Mouse (Mus musculus): Measurements from ENCODE around the gene Myf6. TPM values are rescaled to one million over a fixed set of nuclear protein-coding genes. Genes with fewer than 3 reads are reported as not detected.

The Myf6 gene
- 5.9 and 28.8 TPM in 2 replicates for polyA plus RNA-seq (2015; fragmentation: Nextera tagmentation; extraction: Ambion mirVana)

- Histone ChIP-seq H3K27me3 (no peaks in the 10 kb centered on the region), H3K4me3 (peak within 1 kb of the TSS; percentile 22), H3K36me3 (no peaks in the 10 kb centered on the region), H3K9ac (no peak within 1 kb of the TSS), H3K4me1 (peaks cover 9% of the 10 kb centered on the region), H3K27ac (no peak within 1 kb of the TSS), H3K9me3 (no peaks in the 10 kb centered on the region), H3K4me2 (peak within 1 kb of the TSS; percentile 43)
- no peak for ATAC-seq (ENCODE audit: insufficient number of reproducible peaks, low FRiP score, low TSS enrichment, low read depth)
- WGBS = 86% methylated on average over 6 of the region's 6 CpGs
Measured at GRCm38 (mm10) chr10:107494568-107494967, at the start of gene Myf6. Gene Myf6, minus strand, starts transcription at chr10:107494737.

- WGBS = 9% methylated on average over 1 of the region's 1 CpGs
Measured at GRCm38 (mm10) chr10:107543026-107543425, 48.5 kb upstream of the Myf6 start.

GRCm38 (mm10) chr10:107528758-107529157, 34.2 kb upstream of the Myf6 start:
- Histone ChIP-seq H3K36me3 (no peaks in the 10 kb centered on the region), H3K4me3 (no peak overlapping the region)
- 85% methylated on average over 1 of the region's 1 CpGs for WGBS

More at GRCm38 (mm10) chr10:107543026-107543425, 48.5 kb upstream of the Myf6 start:
- H3K27ac ChIP-seq = no peak overlapping the region
- no peaks in the 10 kb centered on the region for H3K27me3 ChIP-seq
- no peak overlapping the region for H3K4me3 ChIP-seq
- H3K36me3 ChIP-seq = no peaks in the 10 kb centered on the region
- H3K4me1 ChIP-seq = no peaks in the 10 kb centered on the region
- H3K9ac ChIP-seq = no peak overlapping the region
- no peak overlapping the region for H3K4me2 ChIP-seq
- no peaks in the 10 kb centered on the region for H3K9me3 ChIP-seq
- ATAC-seq (ENCODE audit: insufficient number of reproducible peaks, low FRiP score, low TSS enrichment, low read depth) = no peak

GRCm38 (mm10) chr10:107519216-107519615, 24.7 kb upstream of the Myf6 start:
- H3K36me3 ChIP-seq = no peaks in the 10 kb centered on the region
- no peak overlapping the region for H3K9ac ChIP-seq
- ATAC-seq (ENCODE audit: insufficient number of reproducible peaks, low FRiP score, low TSS enrichment, low read depth) = no peak
- WGBS = 58% methylated on average over 5 of the region's 5 CpGs
- no peaks in the 10 kb centered on the region for H3K27me3 ChIP-seq
- H3K4me1 ChIP-seq = no peaks in the 10 kb centered on the region
- no peaks in the 10 kb centered on the region for H3K9me3 ChIP-seq
- no peak overlapping the region for H3K4me2 ChIP-seq
- no peak overlapping the region for H3K27ac ChIP-seq
- no peak overlapping the region for H3K4me3 ChIP-seq

More at GRCm38 (mm10) chr10:107528758-107529157, 34.2 kb upstream of the Myf6 start:
- ATAC-seq (ENCODE audit: insufficient number of reproducible peaks, low FRiP score, low TSS enrichment, low read depth) = no peak
- Histone ChIP-seq H3K4me1 (no peaks in the 10 kb centered on the region), H3K4me2 (no peak overlapping the region), H3K27me3 (no peaks in the 10 kb centered on the region), H3K9me3 (no peaks in the 10 kb centered on the region), H3K27ac (no peak overlapping the region), H3K9ac (no peak overlapping the region)

GRCm38 (mm10) chr10:107516641-107517040, 22.1 kb upstream of the Myf6 start:
- Histone ChIP-seq H3K4me2 (no peak overlapping the region), H3K36me3 (no peaks in the 10 kb centered on the region), H3K4me3 (no peak overlapping the region), H3K4me1 (no peaks in the 10 kb centered on the region), H3K27me3 (no peaks in the 10 kb centered on the region), H3K9ac (no peak overlapping the region), H3K9me3 (no peaks in the 10 kb centered on the region), H3K27ac (no peak overlapping the region)
- WGBS = 62% methylated on average over 7 of the region's 7 CpGs
- ATAC-seq (ENCODE audit: insufficient number of reproducible peaks, low FRiP score, low TSS enrichment, low read depth) = no peak

GRCm38 (mm10) chr10:107514735-107515134, 20.2 kb upstream of the Myf6 start:
- WGBS = 34% methylated on average over 7 of the region's 7 CpGs
- no peak for ATAC-seq (ENCODE audit: insufficient number of reproducible peaks, low FRiP score, low TSS enrichment, low read depth)
- no peak overlapping the region for H3K27ac ChIP-seq

GRCm38 (mm10) chr10:107506397-107506796, 11.9 kb upstream of the Myf6 start:
- 53% methylated on average over 2 of the region's 2 CpGs for WGBS
- H3K36me3 ChIP-seq = no peaks in the 10 kb centered on the region
- no peak overlapping the region for H3K9ac ChIP-seq
- no peaks in the 10 kb centered on the region for H3K27me3 ChIP-seq
- no peak overlapping the region for H3K4me2 ChIP-seq
- ATAC-seq (ENCODE audit: insufficient number of reproducible peaks, low FRiP score, low TSS enrichment, low read depth) = no peak
- no peak overlapping the region for H3K4me3 ChIP-seq
- no peaks in the 10 kb centered on the region for H3K9me3 ChIP-seq
- H3K27ac ChIP-seq = no peak overlapping the region
- H3K4me1 ChIP-seq = no peaks in the 10 kb centered on the region

More at GRCm38 (mm10) chr10:107514735-107515134, 20.2 kb upstream of the Myf6 start:
- no peak overlapping the region for H3K4me2 ChIP-seq
- no peak overlapping the region for H3K4me3 ChIP-seq
- H3K9ac ChIP-seq = no peak overlapping the region
- H3K27me3 ChIP-seq = no peaks in the 10 kb centered on the region
- no peaks in the 10 kb centered on the region for H3K36me3 ChIP-seq
- no peaks in the 10 kb centered on the region for H3K9me3 ChIP-seq
- no peaks in the 10 kb centered on the region for H3K4me1 ChIP-seq

- H3K9ac ChIP-seq = no peak overlapping the region
- 55% methylated on average over 4 of the region's 4 CpGs for WGBS
- H3K36me3 ChIP-seq = no peaks in the 10 kb centered on the region
- H3K27ac ChIP-seq = no peak overlapping the region
- H3K4me2 ChIP-seq = no peak overlapping the region
- H3K4me1 ChIP-seq = no peaks in the 10 kb centered on the region
- ATAC-seq (ENCODE audit: insufficient number of reproducible peaks, low FRiP score, low TSS enrichment, low read depth) = no peak
- H3K4me3 ChIP-seq = no peak overlapping the region
- H3K9me3 ChIP-seq = no peaks in the 10 kb centered on the region
- H3K27me3 ChIP-seq = no peaks in the 10 kb centered on the region
Measured at GRCm38 (mm10) chr10:107503430-107503829, 8.9 kb upstream of the Myf6 start.

- no peak for ATAC-seq (ENCODE audit: insufficient number of reproducible peaks, low FRiP score, low TSS enrichment, low read depth)
- Histone ChIP-seq H3K4me2 (no peak overlapping the region), H3K4me1 (no peaks in the 10 kb centered on the region), H3K36me3 (no peaks in the 10 kb centered on the region), H3K9ac (no peak overlapping the region), H3K9me3 (no peaks in the 10 kb centered on the region), H3K27ac (no peak overlapping the region), H3K4me3 (no peak overlapping the region), H3K27me3 (no peaks in the 10 kb centered on the region)
- 70% methylated on average over 7 of the region's 7 CpGs for WGBS
Measured at GRCm38 (mm10) chr10:107502193-107502592, 7.7 kb upstream of the Myf6 start.

- H3K4me3 ChIP-seq = no peak overlapping the region
- H3K4me1 ChIP-seq = no peaks in the 10 kb centered on the region
- H3K9me3 ChIP-seq = no peaks in the 10 kb centered on the region
- no peak overlapping the region for H3K27ac ChIP-seq
- ATAC-seq (ENCODE audit: insufficient number of reproducible peaks, low FRiP score, low TSS enrichment, low read depth) = no peak
- no peaks in the 10 kb centered on the region for H3K36me3 ChIP-seq
- WGBS = 83% methylated on average over 7 of the region's 7 CpGs
- H3K27me3 ChIP-seq = no peaks in the 10 kb centered on the region
- no peak overlapping the region for H3K9ac ChIP-seq
- H3K4me2 ChIP-seq = no peak overlapping the region
Measured at GRCm38 (mm10) chr10:107499656-107500055, 5.1 kb upstream of the Myf6 start.

- 94% methylated on average over 1 of the region's 1 CpGs for WGBS
Measured at GRCm38 (mm10) chr10:107496402-107496801, 1.9 kb upstream of the Myf6 start.

GRCm38 (mm10) chr10:107493580-107494474, 710 bp downstream of the Myf6 start:
- 40% methylated on average over 20 of the region's 20 CpGs for WGBS
- H3K4me2 ChIP-seq = peak overlapping the region; percentile 43
- H3K27ac ChIP-seq = no peak overlapping the region
- H3K9me3 ChIP-seq = no peaks in the 10 kb centered on the region
- H3K36me3 ChIP-seq = no peaks in the 10 kb centered on the region
- ATAC-seq (ENCODE audit: insufficient number of reproducible peaks, low FRiP score, low TSS enrichment, low read depth) = no peak
- H3K9ac ChIP-seq = no peak overlapping the region
- no peaks in the 10 kb centered on the region for H3K27me3 ChIP-seq
- H3K4me3 ChIP-seq = peak overlapping the region; percentile 22
- peaks cover 9% of the 10 kb centered on the region for H3K4me1 ChIP-seq

More at GRCm38 (mm10) chr10:107496402-107496801, 1.9 kb upstream of the Myf6 start:
- no peak overlapping the region for H3K27ac ChIP-seq
- no peak overlapping the region for H3K4me2 ChIP-seq
- no peak for ATAC-seq (ENCODE audit: insufficient number of reproducible peaks, low FRiP score, low TSS enrichment, low read depth)
- H3K4me1 ChIP-seq = peaks cover 9% of the 10 kb centered on the region
- no peak overlapping the region for H3K9ac ChIP-seq
- H3K27me3 ChIP-seq = no peaks in the 10 kb centered on the region
- H3K36me3 ChIP-seq = no peaks in the 10 kb centered on the region
- no peaks in the 10 kb centered on the region for H3K9me3 ChIP-seq
- no peak overlapping the region for H3K4me3 ChIP-seq

Measured in limb, embryonic 15.5 days (tissue).